Mouse (Mus musculus) T-helper 2 cell (primary cell): ENCODE data around the gene Ppp1r12c.

Experiments
- in situ Hi-C: fragments of 300-600 bp; cut with MboI, MseI; formaldehyde crosslinking; loops from one replicate; pipeline ENCODE4 v1.15.1; 2025; ENCODE audit warnings: high pct_unique_total_duplicates

Gene Ppp1r12c

DNA sequence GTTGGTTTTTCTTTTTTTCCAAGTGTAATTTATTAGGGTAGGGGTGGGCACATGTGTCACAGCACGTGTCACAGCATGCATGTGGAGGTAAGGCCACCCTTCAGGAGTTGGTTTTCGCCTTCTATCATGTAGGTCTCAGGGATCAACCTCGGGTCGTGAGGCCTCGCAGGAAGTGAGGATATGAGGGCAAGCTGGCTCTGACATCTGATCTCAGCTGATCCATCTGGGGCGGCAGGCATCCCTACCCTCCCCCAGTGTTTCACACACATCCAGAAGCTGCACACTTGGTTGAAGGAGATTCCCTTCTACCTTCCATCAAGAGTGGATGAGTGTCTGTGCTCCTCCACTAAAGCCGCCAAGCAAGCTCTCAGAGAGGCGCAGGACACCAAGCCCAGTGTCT, 69.5 kb downstream of the Ppp1r12c start:
- in situ Hi-C loops = loop anchor here (5.0 to 25.0 kb wide), 2 partner anchors 90 to 820 kb away; partner anchors contain the start of genes Ndufa3, Oscar and Tnni3

DNA sequence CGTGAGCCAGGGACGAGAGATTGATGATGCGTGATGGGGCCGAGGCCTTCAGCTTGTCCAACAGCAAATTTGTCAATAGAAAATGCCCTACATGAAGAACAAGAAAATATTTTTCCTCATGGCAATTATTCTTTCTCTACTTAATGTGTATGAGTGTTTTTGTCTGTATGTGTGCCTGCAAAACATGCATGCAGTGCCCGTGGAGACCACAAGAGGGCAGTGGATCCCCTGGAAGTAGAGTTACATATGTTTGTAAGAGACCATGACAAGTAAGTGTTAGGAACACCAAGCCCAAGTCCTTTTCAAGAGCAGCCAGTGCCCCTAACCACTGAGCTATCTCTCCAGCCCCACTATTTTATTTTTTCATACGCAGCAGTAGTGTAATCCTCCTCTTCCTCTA, 69.9 kb downstream of the Ppp1r12c start:
- in situ Hi-C loops = loop anchor here (5.0 to 25.0 kb wide), 2 partner anchors 91 to 819 kb away; partner anchors contain the start of genes Ndufa3, Oscar and Tnni3
